Mouse (Mus musculus): ENCODE data around the gene Sec1.

- TF ChIP-seq ZNF384 (IDR thresholded peaks at IDR 0.05; ENCODE audit: low read depth, low read length): no peak
- TF ChIP-seq HCFC1 (IDR thresholded peaks at IDR 0.05; ENCODE audit: borderline replicate concordance, insufficient read depth, low read length): no peak
Measured at GRCm38 (mm10) chr7:45642083-45642482, 52.1 kb downstream of the Sec1 start.
